Mouse (Mus musculus) kidney, adult 10 weeks (tissue): ENCODE measurements around the gene Gm436. TPM values are rescaled to one million over a fixed set of nuclear protein-coding genes. Genes with fewer than 3 reads are reported as not detected.

ENCODE experiments used
- polyA plus RNA-seq: library from polyadenylated mRNA; stranded (reverse); fragments of 350-450 nt; fragmentation: Illumina TruSeq; extraction: RNeasy Lipid Tissue Mini Kit (QIAGEN cat#74804); gene quantifications from one replicate; pipeline ENCODE4 v1.2.3, GENCODE M21; 2014; ENCODE audit warnings: low read depth, low replicate concordance

Gene Gm436
- not detected for polyA plus RNA-seq

GRCm38 (mm10) chr4:144686268-144686667, at the start of gene Gm436:
TSS of gene Gm436 (minus strand) at chr4:144686368.

GRCm38 (mm10) chr4:144721304-144721703, 35.1 kb upstream of the Gm436 start, which contains the start of gene Gm13178:
TSS of gene Gm13178 (minus strand) at chr4:144721404.

Other genes with a start within 250 kb of the Gm436 start
- not detected for gene 1700012P22Rik, start 247.6 kb downstream of the Gm436 start, polyA plus RNA-seq
- not detected for gene Gm9944, start 233.1 kb downstream of the Gm436 start, polyA plus RNA-seq
- gene Aadacl3, start 222.6 kb downstream of the Gm436 start, polyA plus RNA-seq: not detected
- not detected for gene 9430007A20Rik, start 166.5 kb downstream of the Gm436 start, polyA plus RNA-seq
- gene Gm13124, start 121.2 kb downstream of the Gm436 start, polyA plus RNA-seq: not detected
- gene Aadacl4, start 72.7 kb downstream of the Gm436 start, polyA plus RNA-seq: not detected
- gene Gm13178, start 35.0 kb upstream of the Gm436 start, polyA plus RNA-seq: not detected
- not detected for gene Gm438, start 100.2 kb upstream of the Gm436 start, polyA plus RNA-seq
- 69.8 TPM for gene Dhrs3, start 206.5 kb upstream of the Gm436 start, polyA plus RNA-seq